Mouse (Mus musculus) neural tube, embryonic 15.5 days (tissue): ENCODE measurements at regions not wholly inside any gene's neighbourhood (a gene's known extent, or its start where the extent isn't known, plus 50 kb on each side); places are given as distances from the start of the nearest gene placed in this dataset.

Source experiments
- ATAC-seq: fragments of 200-750 bp; cut with Nextera tagmentation; 2 replicates; pipeline ENCODE4 v1.8.0; 2017; ENCODE audit warnings: mild to moderate bottlenecking, moderate TSS enrichment, moderate library complexity; ENCODE audit not compliant: low FRiP score
- H3K27ac ChIP-seq: fragments of 300-500 bp; sonication (generic); replicated peaks from 2 replicates; pipeline ENCODE4 v1.5.1; 2015; ENCODE audit warnings: mild to moderate bottlenecking, inconsistent platforms
- H3K27me3 ChIP-seq: fragments of 300-500 bp; sonication (generic); replicated peaks from 2 replicates; pipeline ENCODE4 v1.6.1; 2015; ENCODE audit warnings: inconsistent platforms
- H3K36me3 ChIP-seq: fragments of 300-500 bp; sonication (generic); 2 replicates; pipeline ENCODE4 v1.6.1; 2015; ENCODE audit warnings: inconsistent platforms
- H3K4me1 ChIP-seq: fragments of 300-500 bp; sonication (generic); 2 replicates; pipeline ENCODE4 v1.6.1; 2015; ENCODE audit warnings: inconsistent platforms
- H3K4me2 ChIP-seq: fragments of 300-500 bp; sonication (generic); 2 replicates; pipeline ENCODE4 v1.6.1; 2015; ENCODE audit warnings: inconsistent platforms, mild to moderate bottlenecking, moderate library complexity
- H3K4me3 ChIP-seq: fragments of 300-500 bp; sonication (generic); replicated peaks from 2 replicates; pipeline ENCODE4 v1.5.1; 2015; ENCODE audit warnings: mild to moderate bottlenecking, inconsistent platforms
- H3K9ac ChIP-seq: fragments of 300-500 bp; sonication (generic); replicated peaks from 2 replicates; pipeline ENCODE4 v1.6.1; 2015; ENCODE audit warnings: mild to moderate bottlenecking, inconsistent platforms
- H3K9me3 ChIP-seq: fragments of 300-500 bp; sonication (generic); replicated peaks from 2 replicates; pipeline ENCODE4 v1.6.1; 2016; ENCODE audit warnings: inconsistent platforms
- WGBS: fragments of 180-500 bp; shearing (Covaris S2); methylation state at CpG from one replicate; pipeline ENCODE4 v1.1.7; 2015; ENCODE audit warnings: mixed read lengths; 5-methylcytosine and 5-hydroxymethylcytosine counted together

- H3K27ac ChIP-seq, result no peak overlapping the region
- no peaks in the 10 kb centered on the region for H3K36me3 ChIP-seq
- ATAC-seq, result no peak
- no peak overlapping the region for H3K4me2 ChIP-seq
- 89% methylated on average over 2 of the region's 2 CpGs for WGBS
- no peak overlapping the region for H3K9ac ChIP-seq
- no peak overlapping the region for H3K4me3 ChIP-seq
- H3K27me3 ChIP-seq, result no peaks in the 10 kb centered on the region
- H3K9me3 ChIP-seq, result no peaks in the 10 kb centered on the region
- 0 out of 2 replicates have a peak, but pooled peaks cover 3% of the 10 kb centered on the region for H3K4me1 ChIP-seq
These were observed 83.9 kb upstream of the 2210010C04Rik start for GRCm38 (mm10) chr6:41119176-41119575.

- Histone ChIP-seq H3K4me3 (no peak overlapping the region), H3K36me3 (no peaks in the 10 kb centered on the region), H3K4me1 (0 out of 2 replicates have a peak, but pooled peaks cover 3% of the 10 kb centered on the region), H3K4me2 (peak overlapping the region; percentile 27; the same call in 1 of the 2 replicates), H3K9ac (no peak overlapping the region), H3K27ac (no peak overlapping the region), H3K27me3 (no peaks in the 10 kb centered on the region), H3K9me3 (no peaks in the 10 kb centered on the region)
- 20% methylated on average over 7 of the region's 7 CpGs for WGBS
- peak; percentile 55; the same call in 1 of the 2 replicates for ATAC-seq
These were observed 83.1 kb upstream of the 2210010C04Rik start for GRCm38 (mm10) chr6:41118201-41118976.

- Histone ChIP-seq H3K4me2 (no peak overlapping the region), H3K4me1 (0 out of 2 replicates have a peak, but pooled peaks cover 3% of the 10 kb centered on the region), H3K36me3 (no peaks in the 10 kb centered on the region), H3K27ac (no peak overlapping the region), H3K9me3 (no peaks in the 10 kb centered on the region), H3K27me3 (no peaks in the 10 kb centered on the region), H3K9ac (no peak overlapping the region), H3K4me3 (no peak overlapping the region)
- ATAC-seq, result no peak
- 58% methylated on average over 1 of the region's 1 CpGs for WGBS
These were observed 78.6 kb upstream of the 2210010C04Rik start for GRCm38 (mm10) chr6:41113943-41114342.

GRCm38 (mm10) chr6:41112861-41113610, 77.7 kb upstream of the 2210010C04Rik start:
- peak; percentile 63; the same call in 1 of the 2 replicates for ATAC-seq
- Histone ChIP-seq H3K4me1 (no peaks in the 10 kb centered on the region), H3K36me3 (no peaks in the 10 kb centered on the region), H3K4me2 (no peak overlapping the region), H3K9ac (no peak overlapping the region), H3K4me3 (no peak overlapping the region), H3K9me3 (no peaks in the 10 kb centered on the region), H3K27me3 (no peaks in the 10 kb centered on the region), H3K27ac (no peak overlapping the region)
- 44% methylated on average over 7 of the region's 7 CpGs for WGBS

GRCm38 (mm10) chr6:41111829-41112228, 76.5 kb upstream of the 2210010C04Rik start:
- Histone ChIP-seq H3K4me1 (no peaks in the 10 kb centered on the region), H3K9me3 (no peaks in the 10 kb centered on the region), H3K9ac (no peak overlapping the region), H3K4me2 (no peak overlapping the region), H3K27ac (no peak overlapping the region), H3K36me3 (no peaks in the 10 kb centered on the region), H3K27me3 (no peaks in the 10 kb centered on the region), H3K4me3 (no peak overlapping the region)
- ATAC-seq, result no peak

- H3K9ac ChIP-seq, result no peak overlapping the region
- 81% methylated on average over 1 of the region's 1 CpGs for WGBS
- no peaks in the 10 kb centered on the region for H3K9me3 ChIP-seq
- no peaks in the 10 kb centered on the region for H3K4me1 ChIP-seq
- H3K27me3 ChIP-seq, result no peaks in the 10 kb centered on the region
- H3K36me3 ChIP-seq, result no peaks in the 10 kb centered on the region
- ATAC-seq, result no peak
- no peak overlapping the region for H3K4me3 ChIP-seq
- no peak overlapping the region for H3K27ac ChIP-seq
- H3K4me2 ChIP-seq, result no peak overlapping the region
These were observed 73.6 kb upstream of the 2210010C04Rik start for GRCm38 (mm10) chr6:41108897-41109296.

- ATAC-seq, result no peak
- no peak overlapping the region for H3K9ac ChIP-seq
- no peak overlapping the region for H3K4me2 ChIP-seq
- 83% methylated on average over 6 of the region's 6 CpGs for WGBS
- H3K9me3 ChIP-seq, result no peaks in the 10 kb centered on the region
- no peak overlapping the region for H3K27ac ChIP-seq
- no peak overlapping the region for H3K4me3 ChIP-seq
- no peaks in the 10 kb centered on the region for H3K4me1 ChIP-seq
- H3K27me3 ChIP-seq, result no peaks in the 10 kb centered on the region
- H3K36me3 ChIP-seq, result no peaks in the 10 kb centered on the region
These were observed 68.5 kb upstream of the 2210010C04Rik start for GRCm38 (mm10) chr6:41103689-41104400.

- Histone ChIP-seq H3K4me1 (no peaks in the 10 kb centered on the region), H3K9ac (no peak overlapping the region), H3K27ac (no peak overlapping the region), H3K4me2 (no peak overlapping the region), H3K36me3 (no peaks in the 10 kb centered on the region), H3K27me3 (no peaks in the 10 kb centered on the region), H3K4me3 (no peak overlapping the region), H3K9me3 (no peaks in the 10 kb centered on the region)
- no peak for ATAC-seq
- WGBS, result 74% methylated on average over 2 of the region's 2 CpGs
These were observed 66.7 kb upstream of the 2210010C04Rik start for GRCm38 (mm10) chr6:41101997-41102396.

- no peak overlapping the region for H3K4me3 ChIP-seq
- no peak overlapping the region for H3K4me2 ChIP-seq
- no peak overlapping the region for H3K27ac ChIP-seq
- H3K9ac ChIP-seq, result no peak overlapping the region
- no peaks in the 10 kb centered on the region for H3K9me3 ChIP-seq
- no peaks in the 10 kb centered on the region for H3K27me3 ChIP-seq
- 86% methylated on average over 2 of the region's 2 CpGs for WGBS
- H3K36me3 ChIP-seq, result no peaks in the 10 kb centered on the region
- H3K4me1 ChIP-seq, result no peaks in the 10 kb centered on the region
- ATAC-seq, result no peak
These were observed 64.9 kb upstream of the 2210010C04Rik start for GRCm38 (mm10) chr6:41100258-41100657.

GRCm38 (mm10) chr6:41091177-41091829, 56.0 kb upstream of the 2210010C04Rik start:
- H3K4me1 ChIP-seq, result no peaks in the 10 kb centered on the region
- H3K4me3 ChIP-seq, result no peak overlapping the region
- no peaks in the 10 kb centered on the region for H3K9me3 ChIP-seq
- H3K27me3 ChIP-seq, result no peaks in the 10 kb centered on the region
- no peak overlapping the region for H3K27ac ChIP-seq
- no peaks in the 10 kb centered on the region for H3K36me3 ChIP-seq
- H3K4me2 ChIP-seq, result no peak overlapping the region
- WGBS, result 53% methylated on average over 4 of the region's 4 CpGs
- no peak for ATAC-seq
- no peak overlapping the region for H3K9ac ChIP-seq
